Mouse (Mus musculus): ENCODE measurements around the gene Oas1h. TPM values are rescaled to one million over a fixed set of nuclear protein-coding genes. Genes with fewer than 3 reads are reported as not detected.

Oas1h gene
- not detected in 2 replicates for polyA plus RNA-seq (2011; ENCODE audit: insufficient read length, low read depth, missing spikeins)

DNA sequence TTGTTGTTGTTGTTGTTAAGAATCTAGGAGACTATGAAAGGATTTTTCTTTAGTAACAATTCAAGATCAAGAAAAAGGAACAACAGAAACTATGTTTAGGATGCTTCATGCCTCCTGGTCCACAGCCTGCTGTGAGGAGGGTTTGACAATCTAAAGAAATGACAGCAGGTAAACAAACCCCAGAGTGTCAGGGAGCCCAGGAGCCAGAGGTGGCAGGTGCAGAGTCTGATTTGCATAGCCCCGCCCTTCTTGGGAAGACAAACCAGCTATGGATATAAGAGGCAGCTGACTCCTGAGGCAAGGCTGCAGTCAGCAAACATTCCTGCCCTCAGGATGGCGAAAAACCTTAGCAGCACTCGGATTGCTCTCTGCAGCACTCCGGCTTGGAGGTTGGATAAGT lies at the start of gene Oas1h:
Gene Oas1h (plus strand): TSS at position 301 of the 400 bp plus-strand sequence.
- Histone ChIP-seq H3K4me1 (ENCODE audit: control insufficient read depth, insufficient read depth, low read length) (no peaks in the 10 kb centered on the region), H3K4me3 (ENCODE audit: insufficient read depth, low read length) (no peak within 1 kb of the TSS), H3K27ac (ENCODE audit: insufficient read depth, low read length) (no peak within 1 kb of the TSS)
- no peak for TF ChIP-seq POLR2A (IDR thresholded peaks at IDR 0.05; ENCODE audit: low read depth, low read length)
- TF ChIP-seq CTCF (IDR thresholded peaks at IDR 0.05; ENCODE audit: borderline replicate concordance, insufficient read depth, low read length): no peak

DNA sequence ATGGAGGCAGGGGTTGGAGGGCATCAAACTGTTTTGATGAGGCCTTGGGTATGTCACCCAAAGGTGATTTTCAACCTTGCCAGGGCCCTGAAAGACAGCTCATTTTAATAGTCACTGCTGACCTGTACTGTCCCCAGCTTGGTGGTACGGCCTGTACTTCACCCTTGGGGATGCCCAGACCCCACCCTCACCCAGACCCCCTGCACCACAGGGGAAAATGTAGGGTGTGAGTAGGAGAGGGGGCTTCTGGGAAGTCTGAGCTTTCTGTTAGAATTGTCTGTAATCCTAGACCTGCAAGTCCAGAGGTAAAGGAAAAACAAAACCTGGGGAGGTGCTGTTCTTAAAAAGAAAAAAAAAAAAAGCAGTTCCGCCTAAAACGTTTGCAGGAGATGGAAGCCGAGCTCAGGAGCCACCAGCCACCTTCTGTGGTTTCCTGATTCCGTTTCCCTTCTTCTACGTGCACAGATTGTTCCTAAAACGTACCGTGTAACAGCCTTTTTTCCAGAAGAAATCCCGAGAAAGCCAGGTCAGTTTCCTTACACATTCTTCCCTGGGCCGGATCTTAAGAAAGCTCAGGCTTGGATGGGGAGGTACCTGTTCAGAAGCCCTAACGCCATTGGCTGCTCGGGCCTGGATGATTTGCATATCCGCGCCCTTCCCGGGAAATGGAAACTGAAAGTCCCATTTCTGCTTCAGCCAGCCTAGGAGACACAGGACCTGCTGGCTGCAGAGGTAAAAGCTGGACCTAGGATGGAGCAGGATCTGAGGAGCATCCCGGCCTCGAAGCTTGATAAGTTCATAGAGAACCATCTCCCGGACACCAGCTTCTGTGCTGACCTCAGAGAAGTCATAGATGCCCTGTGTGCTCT lies 49.0 kb upstream of the Oas1h start, which contains the start of gene Oas1c:
Gene Oas1c (minus strand): TSS at position 564 of the 869 bp plus-strand sequence.
- TF ChIP-seq CTCF (IDR thresholded peaks at IDR 0.05; ENCODE audit: borderline replicate concordance, insufficient read depth, low read length) (no peak), POLR2A (IDR thresholded peaks at IDR 0.05; ENCODE audit: low read depth, low read length) (peak; percentile 78)
- Histone ChIP-seq H3K4me1 (ENCODE audit: control insufficient read depth, insufficient read depth, low read length) (no peaks in the 10 kb centered on the region), H3K27ac (ENCODE audit: insufficient read depth, low read length) (0 out of 2 replicates have a peak within 1 kb of the TSS, but pooled peaks have one; percentile 24), H3K4me3 (ENCODE audit: insufficient read depth, low read length) (peak within 1 kb of the TSS; percentile 55)

DNA sequence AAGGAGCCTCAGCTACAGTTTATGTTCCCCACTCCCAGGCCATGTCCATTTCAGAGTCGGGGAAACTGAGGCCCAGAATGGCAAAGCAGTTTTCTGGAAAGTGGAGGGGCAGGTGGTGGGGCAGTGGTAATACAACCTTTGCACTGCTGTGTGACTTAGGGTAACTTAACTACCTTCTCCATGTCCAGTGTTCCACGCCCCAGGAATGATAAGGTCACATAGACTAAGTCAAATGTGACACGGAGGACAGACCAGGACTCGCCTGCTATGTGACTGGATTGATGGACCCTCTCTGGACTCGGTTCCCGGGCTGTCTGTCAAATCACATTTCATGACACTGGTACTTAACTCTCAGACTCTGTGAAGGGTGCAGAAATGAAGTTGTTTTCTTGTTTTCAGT lies 48.2 kb upstream of the Oas1h start:
- Histone ChIP-seq H3K4me3 (ENCODE audit: insufficient read depth, low read length) (peak overlapping the region; percentile 55), H3K4me1 (ENCODE audit: control insufficient read depth, insufficient read depth, low read length) (no peaks in the 10 kb centered on the region), H3K27ac (ENCODE audit: insufficient read depth, low read length) (no peak overlapping the region)
- TF ChIP-seq CTCF (IDR thresholded peaks at IDR 0.05; ENCODE audit: borderline replicate concordance, insufficient read depth, low read length) (no peak), POLR2A (IDR thresholded peaks at IDR 0.05; ENCODE audit: low read depth, low read length) (no peak)

DNA sequence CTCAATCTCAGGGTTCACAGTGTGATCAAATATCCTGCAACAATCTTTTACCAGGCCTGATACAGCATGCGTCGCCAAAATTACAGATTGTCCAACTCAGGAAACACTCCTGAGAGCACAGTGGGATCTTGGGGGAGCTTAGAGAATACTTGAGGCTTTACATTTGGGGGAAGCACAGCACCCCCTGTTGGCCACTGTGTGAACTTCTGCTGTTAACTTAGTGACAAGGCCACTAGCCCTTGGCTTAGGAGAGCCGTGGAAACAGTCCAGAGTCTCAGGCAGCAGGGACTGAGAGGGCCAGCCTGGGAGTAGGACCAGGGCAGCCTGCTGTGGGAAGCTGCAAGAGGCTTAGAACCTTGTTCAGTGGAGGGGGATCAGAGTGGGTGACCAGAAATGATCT lies 45.3 kb upstream of the Oas1h start:
- TF ChIP-seq CTCF (IDR thresholded peaks at IDR 0.05; ENCODE audit: borderline replicate concordance, insufficient read depth, low read length) (no peak), POLR2A (IDR thresholded peaks at IDR 0.05; ENCODE audit: low read depth, low read length) (no peak)
- no peaks in the 10 kb centered on the region for H3K4me1 ChIP-seq (ENCODE audit: control insufficient read depth, insufficient read depth, low read length)
- no peak overlapping the region for H3K27ac ChIP-seq (ENCODE audit: insufficient read depth, low read length)
- H3K4me3 ChIP-seq (ENCODE audit: insufficient read depth, low read length): no peak overlapping the region

DNA sequence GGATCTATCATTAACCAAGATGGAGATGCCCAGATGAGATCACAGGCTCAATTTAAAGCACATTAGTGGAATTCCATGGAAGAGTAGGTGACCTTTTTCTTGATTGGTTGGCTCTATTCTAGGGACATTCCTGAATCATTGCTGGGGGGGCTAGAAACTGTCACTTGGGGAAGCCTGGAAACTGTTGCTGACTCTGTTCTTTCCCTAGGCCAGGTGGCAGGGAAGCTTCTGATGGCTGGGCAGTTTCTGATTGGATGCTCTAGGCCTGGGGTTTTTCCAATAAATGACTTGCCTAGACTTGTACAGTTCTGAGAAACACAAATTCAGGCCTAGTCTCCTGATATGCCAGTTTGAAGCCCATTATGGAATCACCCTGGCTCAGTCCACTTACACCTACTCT lies 42.2 kb upstream of the Oas1h start:
- Histone ChIP-seq H3K4me1 (ENCODE audit: control insufficient read depth, insufficient read depth, low read length) (no peaks in the 10 kb centered on the region), H3K27ac (ENCODE audit: insufficient read depth, low read length) (no peak overlapping the region), H3K4me3 (ENCODE audit: insufficient read depth, low read length) (no peak overlapping the region)
- TF ChIP-seq POLR2A (IDR thresholded peaks at IDR 0.05; ENCODE audit: low read depth, low read length): no peak
- no peak for TF ChIP-seq CTCF (IDR thresholded peaks at IDR 0.05; ENCODE audit: borderline replicate concordance, insufficient read depth, low read length)

DNA sequence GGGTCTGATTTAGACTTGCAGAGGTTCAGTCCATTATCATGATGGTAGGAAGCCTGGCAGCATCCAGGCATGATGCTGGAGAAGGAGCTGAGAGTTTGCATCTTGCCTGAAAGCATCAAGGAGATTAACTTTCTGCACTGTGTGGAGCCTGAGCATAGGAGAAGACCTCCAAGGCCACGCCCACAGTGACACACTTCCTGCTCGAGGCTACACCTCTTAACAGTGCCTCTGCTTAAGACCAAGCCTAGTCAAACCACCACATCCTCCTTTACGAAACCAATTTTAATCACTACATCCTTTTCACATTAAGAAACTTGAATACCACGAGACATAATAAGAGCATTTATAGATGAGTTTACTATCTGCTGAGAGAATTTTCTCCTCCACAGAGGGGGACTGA lies 30.2 kb upstream of the Oas1h start:
- no peaks in the 10 kb centered on the region for H3K4me1 ChIP-seq (ENCODE audit: control insufficient read depth, insufficient read depth, low read length)
- no peak overlapping the region for H3K27ac ChIP-seq (ENCODE audit: insufficient read depth, low read length)
- no peak overlapping the region for H3K4me3 ChIP-seq (ENCODE audit: insufficient read depth, low read length)
- TF ChIP-seq CTCF (IDR thresholded peaks at IDR 0.05; ENCODE audit: borderline replicate concordance, insufficient read depth, low read length): no peak
- no peak for TF ChIP-seq POLR2A (IDR thresholded peaks at IDR 0.05; ENCODE audit: low read depth, low read length)

DNA sequence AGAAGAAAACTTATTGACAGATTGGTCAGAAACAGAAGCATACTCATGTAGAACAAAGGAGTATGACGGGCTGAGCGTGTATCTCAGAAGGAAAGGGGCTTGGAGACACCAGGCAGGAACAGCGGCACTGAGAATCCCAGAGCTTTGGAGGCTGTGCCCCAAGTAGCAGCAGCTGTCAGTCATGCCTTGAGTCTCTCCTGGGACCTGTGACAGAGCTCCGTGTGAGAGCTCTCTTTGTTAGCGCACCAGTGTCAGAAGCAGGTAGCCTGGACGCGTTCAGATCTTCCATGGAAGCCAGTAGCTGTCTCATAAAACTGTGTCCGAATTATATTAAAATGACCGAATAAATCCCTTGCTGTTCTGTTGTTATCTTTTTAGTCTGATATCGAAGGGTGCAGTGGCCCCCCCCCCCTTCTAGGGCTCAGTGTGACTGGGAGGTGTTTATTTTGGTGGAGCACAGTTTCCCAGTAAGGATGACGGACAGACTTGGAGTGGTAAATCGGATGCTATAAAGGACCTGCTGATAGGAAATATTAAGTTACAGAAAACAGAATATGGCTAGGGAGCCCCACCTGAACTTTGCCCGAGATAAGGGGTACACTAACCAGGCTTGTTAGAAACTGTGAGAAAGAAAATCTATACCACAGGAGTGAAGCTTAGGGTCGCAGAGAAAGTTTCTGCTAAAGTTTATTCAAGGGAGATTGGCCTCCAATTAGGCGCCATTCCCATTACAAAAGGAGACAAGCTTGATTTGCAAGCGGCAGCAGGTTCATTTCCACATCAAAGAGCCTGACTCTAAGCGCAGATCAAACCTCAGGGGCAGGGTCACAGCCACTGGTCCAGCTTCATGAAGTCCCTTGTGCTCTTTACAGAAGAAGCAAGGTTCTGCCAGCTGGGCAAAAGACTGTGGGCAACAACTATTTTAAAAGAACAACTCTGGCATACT lies 27.6 kb upstream of the Oas1h start:
- TF ChIP-seq CTCF (IDR thresholded peaks at IDR 0.05; ENCODE audit: borderline replicate concordance, insufficient read depth, low read length) (no peak), POLR2A (IDR thresholded peaks at IDR 0.05; ENCODE audit: low read depth, low read length) (no peak)
- no peaks in the 10 kb centered on the region for H3K4me1 ChIP-seq (ENCODE audit: control insufficient read depth, insufficient read depth, low read length)

DNA sequence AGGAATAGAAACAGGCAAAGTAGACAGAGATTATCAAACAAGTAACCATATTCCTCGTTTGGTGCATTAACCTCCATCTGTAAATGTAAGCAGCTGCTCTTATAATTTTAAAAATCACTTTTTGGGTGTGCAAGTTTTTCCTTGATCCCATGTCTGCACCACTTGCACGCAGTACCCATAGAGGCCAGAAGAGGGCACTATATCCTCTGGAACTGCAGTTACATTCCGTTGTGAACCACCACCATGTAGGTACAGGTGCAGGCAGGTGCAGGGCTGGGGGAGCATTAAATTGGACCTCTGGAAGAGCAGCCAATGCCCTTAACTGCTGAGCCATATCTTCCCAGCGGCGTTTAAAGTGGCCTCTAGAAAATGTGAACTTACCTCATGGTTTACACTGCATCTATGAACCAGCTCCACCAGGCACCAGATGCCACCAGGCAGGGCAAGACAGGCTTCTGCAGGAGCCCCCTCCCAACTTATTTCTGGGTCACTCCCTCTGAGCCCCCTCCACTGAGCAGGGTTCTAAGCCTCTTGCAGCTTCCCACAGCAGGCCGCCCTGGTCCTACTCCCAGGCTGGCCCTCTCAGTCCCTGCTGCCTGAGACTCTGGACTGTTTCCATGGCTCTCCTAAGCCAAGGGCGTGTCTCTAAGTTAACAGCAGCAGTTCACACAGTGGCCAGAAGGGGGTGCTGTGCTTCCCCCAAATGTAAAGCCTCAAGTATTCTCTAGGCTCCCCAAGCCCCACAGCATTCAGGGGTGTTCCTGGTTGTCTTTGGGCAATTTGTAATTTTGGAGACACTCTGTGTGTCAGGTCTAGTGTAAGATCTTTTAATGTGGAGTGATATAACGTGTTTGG lies 24.3 kb upstream of the Oas1h start:
- Histone ChIP-seq H3K27ac (ENCODE audit: insufficient read depth, low read length) (no peak overlapping the region), H3K4me1 (ENCODE audit: control insufficient read depth, insufficient read depth, low read length) (no peaks in the 10 kb centered on the region), H3K4me3 (ENCODE audit: insufficient read depth, low read length) (no peak overlapping the region)
- TF ChIP-seq CTCF (IDR thresholded peaks at IDR 0.05; ENCODE audit: borderline replicate concordance, insufficient read depth, low read length): peak; percentile 27; the same call in 1 of the 2 replicates
- no peak for TF ChIP-seq POLR2A (IDR thresholded peaks at IDR 0.05; ENCODE audit: low read depth, low read length)

More for the DNA sequence above, 27.6 kb upstream of the Oas1h start:
- no peak overlapping the region for H3K27ac ChIP-seq (ENCODE audit: insufficient read depth, low read length)
- no peak overlapping the region for H3K4me3 ChIP-seq (ENCODE audit: insufficient read depth, low read length)

DNA sequence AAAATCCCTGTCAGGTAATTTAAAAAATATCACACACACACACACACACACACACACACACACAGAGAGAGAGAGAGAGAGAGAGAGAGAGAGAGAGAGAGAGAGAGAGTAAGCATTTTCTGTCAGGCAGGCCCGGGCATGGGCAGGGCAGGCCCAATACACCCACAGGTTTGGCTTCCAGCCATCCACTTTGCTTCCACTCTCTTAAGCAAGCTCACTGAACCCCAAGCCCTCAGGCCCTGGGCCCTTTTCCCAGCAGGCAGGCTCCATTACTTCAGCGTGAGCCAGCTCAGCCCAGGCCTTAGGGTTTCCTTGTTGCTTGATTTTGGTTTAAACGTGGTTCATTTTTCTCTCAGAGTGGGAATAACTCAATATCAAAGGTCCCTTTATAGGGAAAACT lies 16.5 kb upstream of the Oas1h start:
- peak overlapping the region; percentile 15; the same call in 1 of the 2 replicates for H3K27ac ChIP-seq (ENCODE audit: insufficient read depth, low read length)
- TF ChIP-seq CTCF (IDR thresholded peaks at IDR 0.05; ENCODE audit: borderline replicate concordance, insufficient read depth, low read length): no peak
- TF ChIP-seq POLR2A (IDR thresholded peaks at IDR 0.05; ENCODE audit: low read depth, low read length): no peak

More for the DNA sequence above, 16.5 kb upstream of the Oas1h start:
- no peak overlapping the region for H3K4me3 ChIP-seq (ENCODE audit: insufficient read depth, low read length)
- H3K4me1 ChIP-seq (ENCODE audit: control insufficient read depth, insufficient read depth, low read length): no peaks in the 10 kb centered on the region

Measured in embryonic fibroblast, embryonic 13.5 days (primary cell).